18 mouse cellular contexts compared by ENCODE assay signal in the genomic region with DNA sequence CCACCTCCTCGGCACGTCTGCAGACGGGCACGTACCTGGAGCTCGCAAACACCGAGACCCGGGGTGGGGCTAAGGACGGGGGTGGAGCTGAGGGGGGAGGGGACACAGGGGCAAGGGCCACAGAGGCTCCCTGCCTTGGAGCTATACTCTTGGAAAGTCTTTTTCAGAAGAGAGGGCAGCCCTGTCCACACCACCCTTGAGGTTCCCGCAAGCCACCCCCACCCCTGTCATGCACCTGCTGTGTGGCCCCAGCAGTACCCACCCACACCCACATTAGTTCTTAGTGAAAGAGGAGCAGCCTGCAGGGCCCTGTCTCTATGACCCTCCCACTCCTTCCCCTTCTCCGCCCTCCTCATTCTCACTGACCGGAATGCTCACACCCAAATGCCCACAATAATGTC. TPM values are rescaled to one million over a fixed set of nuclear protein-coding genes. Genes with fewer than 3 reads are reported as not detected.
DNase-seq lines count a peak whose midpoint lies in the region; ATAC-seq and TF ChIP-seq lines count a peak whose summit lies in the region.
"Had no signal": no experiment of that assay in that cellular context is flagged by ENCODE, and none has a peak within 500 bp of the region (broad histone marks: within the 10 kb centered on the region; RNA-seq: fewer than 3 reads in every experiment).

No protein-coding gene starts in this region.

- no peak overlapping the region for H3K4me2 ChIP-seq in limb, embryonic 15.5 days
- peak overlapping the region; percentile 33 for H3K4me2 ChIP-seq in intestine, embryonic 14.5 days (ENCODE audit: low read length)
- H3K4me2 ChIP-seq in stomach, postnatal 0 days (replicated peaks; ENCODE audit: low read depth) = 0 out of 2 replicates have a peak overlapping the region, but pooled peaks have one; percentile 27
- H3K4me2 ChIP-seq: forebrain, embryonic 13.5 days had no signal

- H3K4me1 ChIP-seq in limb, embryonic 15.5 days = no peaks in the 10 kb centered on the region
- no peaks in the 10 kb centered on the region for H3K4me1 ChIP-seq in limb, embryonic 10.5 days
- no peaks in the 10 kb centered on the region for H3K4me1 ChIP-seq in intestine, embryonic 14.5 days (replicated peaks; ENCODE audit: control insufficient read depth, insufficient read depth, low read length)
- no peaks in the 10 kb centered on the region for H3K4me1 ChIP-seq in stomach, postnatal 0 days (replicated peaks; ENCODE audit: control insufficient read depth, insufficient read depth)
- H3K4me1 ChIP-seq: forebrain, embryonic 13.5 days had no signal

- no peak overlapping the region for H3K9ac ChIP-seq in limb, embryonic 15.5 days
- no peak overlapping the region for H3K9ac ChIP-seq in intestine, embryonic 14.5 days (ENCODE audit: low read length)
- no peak overlapping the region for H3K9ac ChIP-seq in stomach, postnatal 0 days (ENCODE audit: low read length)
- H3K9ac ChIP-seq: forebrain, embryonic 13.5 days had no signal

- H3K36me3 ChIP-seq in limb, embryonic 15.5 days = no peaks in the 10 kb centered on the region
- H3K36me3 ChIP-seq in limb, embryonic 10.5 days = no peaks in the 10 kb centered on the region
- no peaks in the 10 kb centered on the region for H3K36me3 ChIP-seq in intestine, embryonic 14.5 days (ENCODE audit: control insufficient read depth, insufficient read depth, low read length)
- H3K36me3 ChIP-seq in stomach, postnatal 0 days (ENCODE audit: control insufficient read depth, insufficient read depth, low read length) = no peaks in the 10 kb centered on the region
- H3K36me3 ChIP-seq: embryonic facial prominence, embryonic 10.5 days; midbrain, embryonic 10.5 days had no signal

- H3K27me3 ChIP-seq in limb, embryonic 15.5 days = peaks cover 88% of the 10 kb centered on the region
- peaks cover 99% of the 10 kb centered on the region for H3K27me3 ChIP-seq in limb, embryonic 10.5 days (ENCODE audit: low read depth, poor library complexity, severe bottlenecking)
- peaks cover 78% of the 10 kb centered on the region for H3K27me3 ChIP-seq in intestine, embryonic 14.5 days (replicated peaks; ENCODE audit: control insufficient read depth, insufficient read depth, low read length)
- H3K27me3 ChIP-seq in stomach, postnatal 0 days (ENCODE audit: control insufficient read depth, insufficient read depth, low read length) = no peaks in the 10 kb centered on the region

- WGBS in limb, embryonic 15.5 days = 4% methylated on average over 11 of the region's 11 CpGs
- WGBS in limb, embryonic 10.5 days = 7% methylated on average over 11 of the region's 11 CpGs
- 3% methylated on average over 11 of the region's 11 CpGs for WGBS in intestine, embryonic 14.5 days
- WGBS in stomach, postnatal 0 days = 7% methylated on average over 11 of the region's 11 CpGs

- no peak for TF ChIP-seq EP300 in stomach, postnatal 0 days (optimal IDR thresholded peaks at IDR 0.05)

- no peak for TF ChIP-seq CTCF in stomach, postnatal 0 days (IDR thresholded peaks at IDR 0.05; ENCODE audit: low read depth)

- H3K4me3 ChIP-seq in limb, embryonic 15.5 days = no peak overlapping the region
- H3K4me3 ChIP-seq in limb, embryonic 10.5 days = no peak overlapping the region
- H3K4me3 ChIP-seq in intestine, embryonic 14.5 days (ENCODE audit: low read depth, low read length) = no peak overlapping the region
- no peak overlapping the region for H3K4me3 ChIP-seq in stomach, postnatal 0 days (ENCODE audit: low read depth, low read length)
- H3K4me3 ChIP-seq: forebrain, embryonic 13.5 days; midbrain, embryonic 10.5 days had no signal

- DNase-seq in cerebellum, adult 9-11 months = peak; percentile 17
- no peak for DNase-seq in limb, embryonic 10.5 days (ENCODE audit: low spot score)
- no peak for DNase-seq in intestine, embryonic 14.5 days (ENCODE audit: low spot score)
- peak; percentile 66 for DNase-seq in stomach, postnatal 0 days (ENCODE audit: low spot score)
- DNase-seq in cerebellum, postnatal 14 days = no peak
- DNase-seq in kidney, adult 18-20 months = no peak
- DNase-seq: gastrocnemius, postnatal 14 days; lung, postnatal 36 days had no signal

- no peak overlapping the region for H3K27ac ChIP-seq in limb, embryonic 15.5 days
- no peak overlapping the region for H3K27ac ChIP-seq in limb, embryonic 10.5 days
- H3K27ac ChIP-seq in intestine, embryonic 14.5 days (ENCODE audit: low read depth) = no peak overlapping the region
- no peak overlapping the region for H3K27ac ChIP-seq in stomach, postnatal 0 days (replicated peaks)
- H3K27ac ChIP-seq: embryonic facial prominence, embryonic 10.5 days; forebrain, embryonic 13.5 days; midbrain, embryonic 10.5 days had no signal

- no peaks in the 10 kb centered on the region for H3K9me3 ChIP-seq in limb, embryonic 15.5 days
- no peaks in the 10 kb centered on the region for H3K9me3 ChIP-seq in limb, embryonic 10.5 days (replicated peaks)
- H3K9me3 ChIP-seq in intestine, embryonic 14.5 days (ENCODE audit: control insufficient read depth, low read length) = no peaks in the 10 kb centered on the region
- H3K9me3 ChIP-seq in stomach, postnatal 0 days (ENCODE audit: control insufficient read depth, low read length) = no peaks in the 10 kb centered on the region
- H3K9me3 ChIP-seq: embryonic facial prominence, embryonic 10.5 days; forebrain, embryonic 13.5 days; midbrain, embryonic 10.5 days had no signal

- no peak for ATAC-seq in cerebellum, adult (ENCODE audit: insufficient number of reproducible peaks, low FRiP score, low TSS enrichment)
- ATAC-seq in limb, embryonic 15.5 days (ENCODE audit: insufficient number of reproducible peaks, low FRiP score, low TSS enrichment, low read depth) = 0 out of 2 replicates have a peak, but pooled peaks have one; percentile 17
- ATAC-seq in intestine, embryonic 14.5 days (replicated peaks; ENCODE audit: low FRiP score, low TSS enrichment, low read depth) = peak; percentile 74
- 0 out of 2 replicates have a peak, but pooled peaks have one; percentile 48 for ATAC-seq in stomach, postnatal 0 days (ENCODE audit: low FRiP score, low TSS enrichment)
- ATAC-seq: forebrain, embryonic 13.5 days had no signal

RNA-seq across cellular contexts. Expression of a gene that starts 7.5 kb away (rescaled TPM):
- 0.71 and 0.87 TPM in 2 replicates for polyA plus RNA-seq in limb, embryonic 15.5 days (2015; fragmentation: Nextera tagmentation; extraction: Ambion mirVana)
- polyA plus RNA-seq in limb, embryonic 10.5 days (2016; fragmentation: Nextera tagmentation; extraction: Ambion mirVana) = 0.30 and 0.46 TPM in 2 replicates
- 2.1 and 2.4 TPM in 2 replicates for polyA plus RNA-seq in intestine, embryonic 14.5 days (2014; fragmentation: Nextera tagmentation; extraction: Ambion mirVana)
- 1.3 TPM in 2 replicates for polyA plus RNA-seq in stomach, postnatal 0 days (2015; fragmentation: Nextera tagmentation; extraction: Ambion mirVana)
- polyA plus RNA-seq: heart, postnatal 0 days had no signal

RNA-seq across cellular contexts. Expression of a gene that starts 20.6 kb away (rescaled TPM):
- 47.0 and 55.8 TPM in 2 replicates for polyA plus RNA-seq in limb, embryonic 15.5 days (2015; fragmentation: Nextera tagmentation; extraction: Ambion mirVana)
- 42.6 and 54.6 TPM in 2 replicates for polyA plus RNA-seq in limb, embryonic 10.5 days (2016; fragmentation: Nextera tagmentation; extraction: Ambion mirVana)
- 66.3 and 73.3 TPM in 2 replicates for polyA plus RNA-seq in intestine, embryonic 14.5 days (2014; fragmentation: Nextera tagmentation; extraction: Ambion mirVana)
- 29.2 and 29.9 TPM in 2 replicates for polyA plus RNA-seq in stomach, postnatal 0 days (2015; fragmentation: Nextera tagmentation; extraction: Ambion mirVana)

RNA-seq across cellular contexts. Expression of a gene that starts 21.8 kb away (rescaled TPM):
- 0.61 and 0.92 TPM in 2 replicates for polyA plus RNA-seq in limb, embryonic 15.5 days (2015; fragmentation: Nextera tagmentation; extraction: Ambion mirVana)
- polyA plus RNA-seq in limb, embryonic 10.5 days (2016; fragmentation: Nextera tagmentation; extraction: Ambion mirVana) = not detected in 2 replicates
- polyA plus RNA-seq in intestine, embryonic 14.5 days (2014; fragmentation: Nextera tagmentation; extraction: Ambion mirVana) = not detected in 2 replicates
- polyA plus RNA-seq in stomach, postnatal 0 days (2015; fragmentation: Nextera tagmentation; extraction: Ambion mirVana) = 34.9 and 42.1 TPM in 2 replicates
- polyA plus RNA-seq: embryonic facial prominence, embryonic 10.5 days; heart, postnatal 0 days; hindbrain, embryonic 11.5 days; kidney, embryonic 14.5 days; liver, embryonic 16.5 days; midbrain, embryonic 10.5 days had no signal

RNA-seq across cellular contexts. Expression of a gene that starts 23.5 kb away (rescaled TPM):
- not detected in 2 replicates for polyA plus RNA-seq in limb, embryonic 15.5 days (2015; fragmentation: Nextera tagmentation; extraction: Ambion mirVana)
- polyA plus RNA-seq in limb, embryonic 10.5 days (2016; fragmentation: Nextera tagmentation; extraction: Ambion mirVana) = not detected in 2 replicates
- polyA plus RNA-seq in intestine, embryonic 14.5 days (2014; fragmentation: Nextera tagmentation; extraction: Ambion mirVana) = not detected in 2 replicates
- polyA plus RNA-seq in stomach, postnatal 0 days (2015; fragmentation: Nextera tagmentation; extraction: Ambion mirVana) = not detected in 2 replicates
- polyA plus RNA-seq: embryonic facial prominence, embryonic 10.5 days; forebrain, embryonic 13.5 days; heart, postnatal 0 days; hindbrain, embryonic 11.5 days; kidney, embryonic 14.5 days; limb, embryonic 14.5 days; liver, embryonic 16.5 days; midbrain, embryonic 10.5 days had no signal

RNA-seq across cellular contexts. Expression of a gene that starts 39.2 kb away (rescaled TPM):
- 136 and 140 TPM in 2 replicates for polyA plus RNA-seq in limb, embryonic 15.5 days (2015; fragmentation: Nextera tagmentation; extraction: Ambion mirVana)
- polyA plus RNA-seq in limb, embryonic 10.5 days (2016; fragmentation: Nextera tagmentation; extraction: Ambion mirVana) = 138 and 153 TPM in 2 replicates
- 100 and 110 TPM in 2 replicates for polyA plus RNA-seq in intestine, embryonic 14.5 days (2014; fragmentation: Nextera tagmentation; extraction: Ambion mirVana)
- polyA plus RNA-seq in stomach, postnatal 0 days (2015; fragmentation: Nextera tagmentation; extraction: Ambion mirVana) = 57.5 and 59.6 TPM in 2 replicates

Comparison
In these comparisons a context has a peak if more than half of its experiments do, and no peak if none do; other contexts are left out.
1. DNase-seq: peak in cerebellum, adult 9-11 months (single experiment) and stomach, postnatal 0 days (single experiment); none in limb, embryonic 10.5 days (single experiment), intestine, embryonic 14.5 days (single experiment), cerebellum, postnatal 14 days (0 of 2) and kidney, adult 18-20 months (single experiment).
2. RNA of a gene that starts 21.8 kb away (polyA plus RNA-seq): 34.9 to 42.1 TPM in stomach, postnatal 0 days; 0.61 to 0.92 TPM in limb, embryonic 15.5 days, not detected in limb, embryonic 10.5 days and not detected in intestine, embryonic 14.5 days; every median in the first group is over 10 times any median in the second.